Mouse (Mus musculus) heart, postnatal 0 days (tissue): ENCODE measurements around the gene Catsper2.

Experiments used
- CTCF ChIP-seq: IDR thresholded peaks from 2 replicates; pipeline ENCODE4 v1.5.1; 2016; ENCODE audit warnings: antibody characterized with exemption, control low read depth, low read depth
- EP300 ChIP-seq: IDR thresholded peaks from 2 replicates; pipeline ENCODE4 v1.6.1; 2016; ENCODE audit warnings: antibody characterized with exemption, low read depth

DNA sequence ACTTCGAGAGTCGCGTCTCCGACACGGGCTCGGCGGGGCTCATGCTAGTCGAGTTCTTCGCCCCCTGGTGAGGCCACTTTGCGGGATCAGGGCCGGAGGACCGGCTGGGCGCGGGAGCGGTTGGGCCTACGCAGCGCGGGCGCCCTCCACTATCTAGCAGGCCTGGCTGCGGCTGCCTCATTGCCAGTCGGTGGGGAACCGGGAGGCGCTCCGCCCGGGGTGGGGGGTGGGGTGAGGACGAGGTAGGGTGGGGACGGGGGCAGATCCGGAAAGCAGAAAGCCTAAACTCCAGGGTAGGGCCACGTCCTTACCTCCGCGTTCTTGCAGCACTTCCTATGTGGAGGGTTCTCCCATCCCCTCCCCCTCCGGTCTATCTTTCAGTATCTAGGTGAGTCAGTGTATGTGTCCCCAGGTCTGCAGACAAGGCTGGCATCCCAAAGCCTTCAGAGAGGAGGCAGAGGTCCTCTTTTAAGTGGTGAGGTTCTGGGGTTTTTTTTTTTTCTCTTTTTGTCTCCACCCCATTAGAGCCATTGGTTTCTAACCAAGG, 620 bp upstream of the Catsper2 start:
- TF ChIP-seq CTCF: no peak
- TF ChIP-seq EP300: no peak
